Mouse (Mus musculus) erythroblast, embryonic 14.5 days (primary cell): ENCODE data around the gene Fgfr2.

Experiments
- GATA1 ChIP-seq: IDR thresholded peaks from 2 replicates; pipeline ENCODE4 v1.6.1; 2012; ENCODE audit warnings: low read length, inconsistent platforms, mixed read lengths
- TAL1 ChIP-seq: IDR thresholded peaks from 3 replicates; pipeline ENCODE4 v1.6.1; 2012; ENCODE audit warnings: low read length, inconsistent platforms, mixed read lengths

- TF ChIP-seq TAL1 (no peak), GATA1 (no peak)
These were observed 1955.4 kb downstream of the Fgfr2 start for GRCm38 (mm10) chr7:131167771-131168170.
